Mouse (Mus musculus): ENCODE data around the gene Slco2a1. TPM values are rescaled to one million over a fixed set of nuclear protein-coding genes. Genes with fewer than 3 reads are reported as not detected.
"Not testable (repeated sequence)": the region's sequence is repeated elsewhere in the genome, so short reads cannot be mapped to it uniquely, and the experiment has no call there.

The Slco2a1 gene
- polyA plus RNA-seq, 1 experiment: 3.6 TPM

DNA sequence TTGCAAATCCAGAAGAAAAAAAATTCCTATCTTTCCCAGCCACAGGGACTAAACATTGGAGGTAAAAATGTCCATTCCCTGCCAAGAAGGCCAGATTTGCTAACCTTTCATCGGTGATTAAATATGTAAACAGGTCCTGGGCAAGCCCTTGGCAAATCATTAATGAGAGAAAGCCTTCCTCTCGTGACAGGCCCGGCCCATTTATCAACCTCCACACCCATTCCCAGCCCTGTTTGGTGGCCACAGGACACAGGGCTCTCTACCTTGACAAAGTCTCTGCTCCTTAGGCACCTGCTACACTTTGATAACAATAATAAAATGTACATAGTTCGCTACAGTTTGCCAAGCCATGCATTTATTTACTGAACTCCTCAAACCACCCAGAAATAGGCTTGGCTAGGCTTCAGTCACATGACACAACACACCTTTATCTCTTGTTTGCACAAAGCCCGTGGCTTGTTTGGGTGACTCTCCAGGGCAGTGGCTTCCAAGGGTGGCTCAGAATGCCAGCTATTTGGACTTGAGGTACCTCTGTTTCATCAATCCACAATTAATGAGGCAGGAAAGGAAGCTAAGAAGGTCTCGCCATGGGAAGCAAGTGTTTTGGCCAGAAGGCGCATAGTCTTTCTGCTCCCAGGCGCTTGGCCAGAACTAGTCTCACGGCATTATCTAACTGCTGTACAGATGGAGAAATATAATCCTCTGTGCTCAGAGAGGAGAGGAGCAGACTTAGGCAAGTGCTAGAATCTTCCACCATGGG is 101.8 kb downstream of the Slco2a1 start:
- peak; percentile 80 to 87 for DNase-seq
- WGBS: 9% methylated on average over 9 of the region's 9 CpGs
- Histone ChIP-seq H3K27ac (ENCODE audit: insufficient read depth, low read length) (peak overlapping the region; percentile 32), H3K27me3 (ENCODE audit: control insufficient read depth, insufficient read depth, low read length) (no peaks in the 10 kb centered on the region), H3K4me1 (ENCODE audit: control insufficient read depth, insufficient read depth, low read length) (peaks cover 29% of the 10 kb centered on the region), H3K4me3 (replicated peaks; ENCODE audit: insufficient read depth, low read depth, low read length) (no peak overlapping the region)
- TF ChIP-seq CTCF (IDR thresholded peaks at IDR 0.05; ENCODE audit: borderline replicate concordance, insufficient read depth, low read depth, low read length): no peak
- no peak for TF ChIP-seq POLR2A (IDR thresholded peaks at IDR 0.05; ENCODE audit: borderline replicate concordance, insufficient read depth, low read length)

DNA sequence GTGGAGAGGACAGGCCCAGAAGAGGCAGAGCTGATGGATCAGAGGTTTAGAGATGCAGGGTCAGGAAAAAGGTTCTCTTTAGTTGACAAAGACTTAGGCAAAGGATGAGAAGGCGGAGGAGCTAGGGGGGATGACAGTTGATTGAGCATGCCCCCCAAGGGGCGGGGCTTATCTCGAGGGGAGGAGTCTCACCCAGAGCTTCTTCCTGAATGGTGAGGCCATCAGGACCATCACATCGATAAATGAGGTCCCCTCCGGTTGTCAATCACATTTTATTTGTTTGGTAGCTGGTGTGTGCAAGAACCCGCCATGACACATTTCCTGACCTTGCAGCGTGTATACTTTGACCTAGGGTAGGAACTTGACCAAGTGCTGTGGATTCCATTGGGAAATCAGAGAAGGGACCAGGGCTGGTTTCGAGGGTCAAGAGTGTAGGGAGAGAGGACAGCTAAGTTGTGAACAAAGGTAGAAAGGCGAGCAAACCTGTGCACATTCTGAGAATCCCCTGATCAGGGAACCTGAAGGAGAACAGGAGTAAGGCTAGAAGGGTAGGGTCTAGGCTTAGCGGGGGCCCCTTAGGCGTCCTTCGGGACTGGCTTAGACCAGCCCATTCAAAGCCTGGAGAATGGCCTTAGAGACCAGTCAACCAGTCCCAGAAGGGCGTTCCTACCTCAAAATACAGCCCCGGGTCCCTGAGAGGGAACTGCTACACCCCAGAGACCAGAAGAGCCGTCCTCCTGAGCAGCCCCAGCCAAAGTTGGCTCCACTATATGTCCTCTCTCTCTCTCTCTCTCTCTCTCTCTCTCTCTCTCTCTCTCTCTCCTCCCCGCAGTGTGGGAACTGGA is 102.7 kb downstream of the Slco2a1 start:
- peak in 1 of 2 experiments; percentile 27 for DNase-seq
- Histone ChIP-seq H3K4me1 (ENCODE audit: control insufficient read depth, insufficient read depth, low read length) (peaks cover 29% of the 10 kb centered on the region), H3K4me3 (replicated peaks; ENCODE audit: insufficient read depth, low read depth, low read length) (no peak overlapping the region), H3K27me3 (ENCODE audit: control insufficient read depth, insufficient read depth, low read length) (no peaks in the 10 kb centered on the region), H3K27ac (ENCODE audit: insufficient read depth, low read length) (peak overlapping the region; percentile 32)
- WGBS: 84% methylated on average over 16 of the region's 16 CpGs
- TF ChIP-seq POLR2A (IDR thresholded peaks at IDR 0.05; ENCODE audit: borderline replicate concordance, insufficient read depth, low read length): no peak
- no peak for TF ChIP-seq CTCF (IDR thresholded peaks at IDR 0.05; ENCODE audit: borderline replicate concordance, insufficient read depth, low read depth, low read length)

DNA sequence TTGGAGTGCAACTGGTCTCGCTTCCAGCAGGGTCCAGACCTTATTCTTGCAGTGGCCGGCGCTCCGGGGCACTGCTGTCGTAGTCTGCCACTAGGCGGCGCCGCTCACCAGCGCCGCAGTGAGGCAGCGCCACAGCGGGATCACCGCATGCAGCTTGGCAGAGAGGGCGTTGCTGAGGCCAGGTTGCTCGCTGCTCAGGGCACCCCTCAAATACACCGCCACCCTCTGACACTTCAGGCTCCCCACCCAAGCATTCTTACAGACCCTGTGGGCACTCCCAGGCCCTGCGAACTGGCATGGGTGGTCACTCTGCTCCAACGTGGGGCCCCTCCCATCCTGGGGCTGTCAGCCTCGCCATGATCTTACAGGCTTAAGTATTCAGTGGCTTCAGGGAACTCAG is 103.7 kb downstream of the Slco2a1 start:
- Histone ChIP-seq H3K4me1 (ENCODE audit: control insufficient read depth, insufficient read depth, low read length) (peaks cover 21% of the 10 kb centered on the region; the same call in 1 of the 2 replicates), H3K4me3 (replicated peaks; ENCODE audit: insufficient read depth, low read depth, low read length) (peak overlapping the region; percentile 82), H3K27ac (ENCODE audit: insufficient read depth, low read length) (peak overlapping the region; percentile 75), H3K27me3 (ENCODE audit: control insufficient read depth, insufficient read depth, low read length) (no peaks in the 10 kb centered on the region)
- DNase-seq: peak; percentile 84 to 90
- peak; percentile 63 for TF ChIP-seq POLR2A (IDR thresholded peaks at IDR 0.05; ENCODE audit: borderline replicate concordance, insufficient read depth, low read length)
- TF ChIP-seq CTCF (IDR thresholded peaks at IDR 0.05; ENCODE audit: borderline replicate concordance, insufficient read depth, low read depth, low read length): peak; percentile 88
- WGBS: under 1% methylated on average over 19 of the region's 19 CpGs

DNA sequence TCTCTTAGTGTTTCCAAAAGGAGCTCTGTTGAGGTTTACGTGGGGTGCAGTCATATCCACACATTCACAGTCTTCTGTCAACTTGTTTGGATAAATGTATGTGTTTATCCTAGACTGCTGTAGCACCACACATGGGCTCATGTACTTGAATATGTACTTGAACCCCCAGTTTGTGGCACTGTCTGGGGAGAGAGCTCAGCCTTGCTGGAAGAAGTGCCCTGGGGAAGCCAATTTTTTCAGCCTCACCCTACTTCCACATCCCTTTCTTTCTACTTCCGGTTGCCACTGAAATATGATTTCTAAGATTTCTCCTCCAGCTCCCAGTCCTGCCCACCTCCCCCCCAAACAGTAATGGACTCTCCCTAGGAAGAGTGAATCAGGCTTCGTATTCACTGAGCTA is 105.2 kb downstream of the Slco2a1 start:
- WGBS: 95% methylated on average over 3 of the region's 3 CpGs
- no peak overlapping the region for H3K4me3 ChIP-seq (replicated peaks; ENCODE audit: insufficient read depth, low read depth, low read length)
- TF ChIP-seq CTCF (IDR thresholded peaks at IDR 0.05; ENCODE audit: borderline replicate concordance, insufficient read depth, low read depth, low read length) (no peak), POLR2A (IDR thresholded peaks at IDR 0.05; ENCODE audit: borderline replicate concordance, insufficient read depth, low read length) (no peak)

DNA sequence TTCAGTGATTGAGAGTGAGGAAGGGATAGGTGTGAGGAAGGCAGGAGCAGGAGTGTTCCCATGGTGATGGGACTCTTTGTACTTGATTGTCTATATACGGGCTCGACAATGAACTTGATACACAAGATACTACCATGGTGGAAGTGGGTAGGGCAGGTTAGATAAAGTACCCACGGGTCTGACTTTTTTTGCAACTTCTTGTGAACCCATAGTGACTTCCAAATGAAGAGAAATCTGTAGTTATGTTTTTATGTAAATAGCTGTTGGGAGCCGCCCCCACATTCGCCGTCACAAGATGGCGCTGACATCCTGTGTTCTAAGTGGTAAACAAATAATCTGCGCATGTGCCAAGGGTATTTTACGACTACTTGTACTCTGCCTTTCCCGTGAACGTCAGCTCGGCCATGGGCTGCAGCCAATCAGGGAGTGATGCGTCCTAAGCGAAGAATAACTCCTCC is 119.9 kb downstream of the Slco2a1 start:
- Histone ChIP-seq H3K27ac (ENCODE audit: insufficient read depth, low read length) (peak overlapping the region; percentile 94; the same call in 1 of the 2 replicates), H3K4me3 (replicated peaks; ENCODE audit: insufficient read depth, low read depth, low read length) (peak overlapping the region; percentile 87), H3K4me1 (ENCODE audit: control insufficient read depth, insufficient read depth, low read length) (peaks cover 14% of the 10 kb centered on the region; the same call in 1 of the 2 replicates)
- H3K27me3 ChIP-seq (ENCODE audit: control insufficient read depth, insufficient read depth, low read length); DNase-seq: not testable (repeated sequence)
- TF ChIP-seq POLR2A (IDR thresholded peaks at IDR 0.05; ENCODE audit: borderline replicate concordance, insufficient read depth, low read length): peak; percentile 37; the same call in 1 of the 2 replicates
- 10% methylated on average over 10 of the region's 14 CpGs for WGBS

More for the DNA sequence above, 105.2 kb downstream of the Slco2a1 start:
- DNase-seq: no peak
- no peaks in the 10 kb centered on the region for H3K27me3 ChIP-seq (ENCODE audit: control insufficient read depth, insufficient read depth, low read length)
- H3K4me1 ChIP-seq (ENCODE audit: control insufficient read depth, insufficient read depth, low read length): peaks cover 20% of the 10 kb centered on the region; the same call in 1 of the 2 replicates
- no peak overlapping the region for H3K27ac ChIP-seq (ENCODE audit: insufficient read depth, low read length)

DNA sequence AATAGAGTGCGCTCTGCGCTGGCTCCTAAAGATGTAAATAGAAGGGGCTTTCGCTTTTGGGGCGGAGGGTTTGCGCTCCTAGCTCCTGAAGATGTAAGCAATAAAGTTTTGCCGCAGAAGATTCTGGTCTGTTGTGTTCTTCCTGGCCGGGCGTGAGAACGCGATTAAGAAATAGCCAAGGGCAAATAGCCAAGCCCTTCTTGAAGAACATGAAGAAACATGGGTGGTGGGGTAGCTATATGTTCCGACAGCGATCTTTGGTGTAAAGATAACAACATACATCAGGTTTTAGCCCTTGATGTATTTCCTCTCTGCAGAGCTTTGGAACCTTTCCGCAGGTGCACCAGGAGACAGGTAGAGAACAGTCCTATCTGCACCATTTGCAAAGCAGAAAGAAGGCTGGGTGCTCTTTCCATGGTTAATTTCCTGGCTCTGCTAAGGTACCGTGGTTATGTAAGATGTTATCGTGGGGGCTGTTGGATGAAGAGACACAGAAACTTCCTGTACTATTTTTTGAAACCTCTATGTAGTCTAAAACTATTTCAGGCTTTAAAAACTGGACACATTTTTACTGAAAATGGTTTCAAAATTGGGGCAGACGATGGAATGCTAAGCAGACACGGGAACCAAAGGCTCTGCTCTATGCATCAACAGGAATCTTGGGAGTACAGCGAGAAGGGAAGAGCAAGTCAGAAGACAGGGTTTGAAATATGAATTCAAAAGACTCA is 120.6 kb downstream of the Slco2a1 start:
- no peaks in the 10 kb centered on the region for H3K27me3 ChIP-seq (ENCODE audit: control insufficient read depth, insufficient read depth, low read length)
- peaks cover 19% of the 10 kb centered on the region for H3K4me1 ChIP-seq (ENCODE audit: control insufficient read depth, insufficient read depth, low read length)
- H3K27ac ChIP-seq (ENCODE audit: insufficient read depth, low read length): peak overlapping the region; percentile 100
- H3K4me3 ChIP-seq (replicated peaks; ENCODE audit: insufficient read depth, low read depth, low read length): peak overlapping the region; percentile 86
- no peak for TF ChIP-seq CTCF (IDR thresholded peaks at IDR 0.05; ENCODE audit: borderline replicate concordance, insufficient read depth, low read depth, low read length)
- no peak for TF ChIP-seq POLR2A (IDR thresholded peaks at IDR 0.05; ENCODE audit: borderline replicate concordance, insufficient read depth, low read length)
- DNase-seq: no peak
- 5% methylated on average over 18 of the region's 18 CpGs for WGBS

DNA sequence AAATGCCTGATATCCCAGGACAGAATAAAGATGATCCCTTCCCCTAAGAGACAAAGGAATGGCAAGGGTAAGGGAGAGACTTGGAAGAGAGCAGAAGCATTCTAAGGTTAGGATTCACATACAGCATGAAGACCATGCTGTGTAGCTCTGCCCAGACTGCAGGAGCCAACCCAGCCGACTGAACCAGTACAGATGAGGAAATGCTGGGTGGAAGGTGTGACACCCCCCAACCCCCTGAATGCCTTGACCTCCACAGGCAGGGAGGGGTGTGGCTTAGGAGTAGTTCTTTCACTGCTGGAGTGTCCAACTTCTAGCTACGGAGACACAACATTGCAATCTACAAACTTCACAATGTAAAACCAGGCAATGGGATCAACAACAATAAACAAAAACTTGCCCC is 121.4 kb downstream of the Slco2a1 start:
- Histone ChIP-seq H3K27ac (ENCODE audit: insufficient read depth, low read length) (peak overlapping the region; percentile 100), H3K4me1 (ENCODE audit: control insufficient read depth, insufficient read depth, low read length) (peaks cover 26% of the 10 kb centered on the region), H3K27me3 (ENCODE audit: control insufficient read depth, insufficient read depth, low read length) (no peaks in the 10 kb centered on the region), H3K4me3 (replicated peaks; ENCODE audit: insufficient read depth, low read depth, low read length) (peak overlapping the region; percentile 23)
- 45% methylated on average over 2 of the region's 2 CpGs for WGBS
- TF ChIP-seq POLR2A (IDR thresholded peaks at IDR 0.05; ENCODE audit: borderline replicate concordance, insufficient read depth, low read length) (no peak), CTCF (IDR thresholded peaks at IDR 0.05; ENCODE audit: borderline replicate concordance, insufficient read depth, low read depth, low read length) (no peak)
- DNase-seq: no peak

Measured in cerebellum, adult 2 months (tissue).